Comparison of ENCODE assay signal across 18 mouse cellular contexts in the genomic region with DNA sequence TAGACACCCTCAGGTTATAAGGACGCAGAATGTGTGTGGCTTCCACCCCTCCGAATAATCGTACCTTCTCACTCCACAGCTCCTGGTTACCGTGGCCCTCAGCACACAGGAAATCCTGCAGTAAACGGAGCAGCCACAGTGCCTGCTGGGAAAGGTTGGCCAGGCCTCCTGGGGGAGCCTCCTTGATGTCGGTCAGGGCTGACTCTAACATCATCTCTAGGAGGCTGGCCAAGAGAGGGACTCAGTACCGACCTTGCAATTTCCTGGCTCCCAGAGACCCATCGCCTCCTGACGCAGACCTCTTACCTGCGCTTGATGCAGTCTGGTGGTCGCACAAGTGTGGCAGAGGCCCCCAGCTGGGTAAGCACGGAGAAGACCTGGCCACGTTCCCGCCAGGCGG.
"Had no signal": no experiment of that assay in that cellular context is flagged by ENCODE, and none has a peak within 500 bp of the region (broad histone marks: within the 10 kb centered on the region; RNA-seq: fewer than 3 reads in every experiment).

No protein-coding gene starts in this region.

- H3K9ac ChIP-seq: limb, embryonic 13.5 days; liver, embryonic 12.5 days; liver, embryonic 15.5 days; lung, embryonic 15.5 days; stomach, embryonic 15.5 days had no signal

- DNase-seq: kidney, adult 9 months; kidney, postnatal 14 days; liver; lung, adult 18-20 months; lung, postnatal 10 days; lung, postnatal 36 days; right cerebral cortex, postnatal 25 days; spleen, adult 18-20 months; thymus, postnatal 25 days had no signal

- H3K4me3 ChIP-seq: liver, embryonic 12.5 days; liver, embryonic 15.5 days; lung, embryonic 15.5 days; stomach, embryonic 15.5 days had no signal

- H3K27ac ChIP-seq: limb, embryonic 10.5 days; limb, embryonic 13.5 days; liver, embryonic 12.5 days; liver, embryonic 15.5 days; lung, embryonic 15.5 days; midbrain, embryonic 10.5 days; midbrain, embryonic 13.5 days; stomach, embryonic 15.5 days had no signal

- H3K4me1 ChIP-seq: liver, embryonic 12.5 days; liver, embryonic 15.5 days; lung, embryonic 15.5 days had no signal

- H3K9me3 ChIP-seq: limb, embryonic 10.5 days; limb, embryonic 13.5 days; liver, embryonic 12.5 days; liver, embryonic 15.5 days; lung, embryonic 15.5 days; megakaryocyte, embryonic 14.5 days; midbrain, embryonic 10.5 days; midbrain, embryonic 13.5 days; stomach, embryonic 15.5 days had no signal

- H3K4me2 ChIP-seq: liver, embryonic 12.5 days; liver, embryonic 15.5 days; lung, embryonic 15.5 days had no signal

- H3K36me3 ChIP-seq: limb, embryonic 10.5 days; limb, embryonic 13.5 days had no signal

- H3K27me3 ChIP-seq: liver, embryonic 12.5 days; liver, embryonic 15.5 days; megakaryocyte, embryonic 14.5 days had no signal

- ATAC-seq: liver, embryonic 12.5 days had no signal
